Comparison of ENCODE assay signal across 33 mouse cellular contexts in the genomic region with DNA sequence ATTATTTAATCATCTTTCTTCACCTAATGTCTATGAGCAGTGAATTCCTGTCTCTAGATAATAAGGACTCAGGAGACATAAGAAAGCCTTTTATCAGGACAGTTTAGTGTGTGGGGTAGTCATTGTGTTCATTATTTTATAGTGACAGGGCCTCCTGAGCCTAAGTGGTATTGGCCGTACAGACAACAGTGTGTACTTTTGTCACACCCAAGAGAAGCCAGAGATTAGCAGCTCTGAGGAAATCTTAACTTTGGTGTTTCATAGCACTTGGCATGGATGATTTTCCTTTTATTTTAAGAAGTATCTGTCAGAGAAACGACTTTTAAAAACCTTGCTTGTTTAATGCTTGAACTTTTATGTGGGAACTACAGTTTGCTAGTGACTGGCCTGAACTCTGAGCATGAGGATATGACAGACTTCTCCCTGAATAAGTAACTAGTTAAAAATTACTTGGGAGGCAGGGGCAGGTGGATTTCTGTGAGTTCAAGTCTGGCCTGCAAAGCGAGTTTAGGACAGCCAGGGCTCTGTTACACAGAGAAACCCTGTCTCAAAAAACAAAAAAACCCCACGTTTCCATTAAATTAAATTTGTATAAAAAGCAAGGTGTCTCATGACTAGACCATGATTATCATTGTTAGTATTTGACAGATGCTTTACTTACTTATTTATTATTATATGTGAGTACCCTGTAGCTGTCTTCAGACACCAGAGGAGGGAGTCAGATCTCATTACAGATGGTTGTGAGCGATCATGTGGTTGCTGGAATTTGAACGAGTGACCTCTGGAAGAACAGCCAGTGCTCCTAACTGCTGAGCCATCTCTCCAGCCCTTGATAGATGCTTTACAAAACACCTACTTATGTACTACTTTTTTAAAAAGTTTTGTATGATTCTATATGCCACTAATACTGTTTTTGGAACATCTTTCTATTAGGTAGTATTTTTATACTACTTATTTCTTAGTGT. TPM values are rescaled to one million over a fixed set of nuclear protein-coding genes. Genes with fewer than 3 reads are reported as not detected.
DNase-seq lines count a peak whose midpoint lies in the region; ATAC-seq and TF ChIP-seq lines count a peak whose summit lies in the region.
"Had no signal": no experiment of that assay in that cellular context is flagged by ENCODE, and none has a peak within 500 bp of the region (broad histone marks: within the 10 kb centered on the region; RNA-seq: fewer than 3 reads in every experiment).

No protein-coding gene starts in this region.

- H3K4me1 ChIP-seq in kidney, embryonic 15.5 days: 0 out of 2 replicates have a peak, but pooled peaks cover 15% of the 10 kb centered on the region
- H3K4me1 ChIP-seq in embryonic fibroblast, embryonic 13.5 days (ENCODE audit: control insufficient read depth, insufficient read depth, low read length): peaks cover 9% of the 10 kb centered on the region
- H3K4me1 ChIP-seq: embryonic facial prominence, embryonic 12.5 days; neural tube, embryonic 12.5 days had no signal

- WGBS in kidney, embryonic 15.5 days: 63% methylated on average over 6 of the region's 6 CpGs

- H3K4me2 ChIP-seq in kidney, embryonic 15.5 days: no peak overlapping the region
- H3K4me2 ChIP-seq: embryonic facial prominence, embryonic 12.5 days; heart, embryonic 15.5 days; lung, embryonic 14.5 days; neural tube, embryonic 12.5 days had no signal

- TF ChIP-seq POLR2A in embryonic fibroblast, embryonic 13.5 days (IDR thresholded peaks at IDR 0.05; ENCODE audit: low read depth, low read length): no peak

- no peaks in the 10 kb centered on the region for H3K27me3 ChIP-seq in kidney, embryonic 15.5 days
- H3K27me3 ChIP-seq: embryonic facial prominence, embryonic 12.5 days; heart, embryonic 15.5 days; neural tube, embryonic 12.5 days had no signal

- no peak overlapping the region for H3K9ac ChIP-seq in kidney, embryonic 15.5 days
- H3K9ac ChIP-seq: embryonic facial prominence, embryonic 12.5 days; heart, embryonic 15.5 days; liver, embryonic 14.5 days; lung, embryonic 14.5 days; neural tube, embryonic 12.5 days had no signal

- peak; percentile 40 for DNase-seq in gastrocnemius, adult 18-20 months (ENCODE audit: low spot score)
- DNase-seq in gastrocnemius, postnatal 10 days: no peak
- peak; percentile 72 to 74 for DNase-seq in kidney, adult 8-10 months
- DNase-seq in kidney, postnatal 14 days: peak; percentile 60
- no peak for DNase-seq in urinary bladder, postnatal 14 days (ENCODE audit: low spot score)
- DNase-seq: adrenal gland, adult 8-10 months; cerebellum, adult 11 months; cerebellum, adult 9-10 months; cerebellum, postnatal 36 days; gastrocnemius, postnatal 14 days; heart, adult 11 months; lung, embryonic 14.5 days; right cerebral cortex, adult 18-20 months; thymus, postnatal 4 days had no signal

- ATAC-seq in kidney, embryonic 15.5 days (replicated peaks; ENCODE audit: low FRiP score): no peak
- ATAC-seq in CD4-positive, CD25-positive, alpha-beta regulatory T cell, adult 4 months: no peak
- ATAC-seq: forebrain, embryonic 16.5 days; hindbrain, embryonic 16.5 days; midbrain, embryonic 16.5 days had no signal

- H3K36me3 ChIP-seq in kidney, embryonic 15.5 days: no peaks in the 10 kb centered on the region
- H3K36me3 ChIP-seq: embryonic facial prominence, embryonic 12.5 days; heart, embryonic 15.5 days; neural tube, embryonic 12.5 days had no signal

- no peak overlapping the region for H3K4me3 ChIP-seq in kidney, embryonic 15.5 days (replicated peaks)
- no peak overlapping the region for H3K4me3 ChIP-seq in embryonic fibroblast, embryonic 13.5 days (ENCODE audit: insufficient read depth, low read length)
- H3K4me3 ChIP-seq: embryonic facial prominence, embryonic 12.5 days; heart, embryonic 10.5 days; heart, embryonic 15.5 days; midbrain, embryonic 10.5 days; myocyte; neural tube, embryonic 12.5 days had no signal

- no peak overlapping the region for H3K27ac ChIP-seq in kidney, embryonic 15.5 days
- H3K27ac ChIP-seq in embryonic fibroblast, embryonic 13.5 days (ENCODE audit: insufficient read depth, low read length): peak overlapping the region; percentile 51
- H3K27ac ChIP-seq: embryonic facial prominence, embryonic 12.5 days; heart, embryonic 10.5 days; heart, embryonic 15.5 days; liver, embryonic 14.5 days; midbrain, embryonic 10.5 days; neural tube, embryonic 12.5 days had no signal

- H3K9me3 ChIP-seq in kidney, embryonic 15.5 days (replicated peaks): no peaks in the 10 kb centered on the region
- H3K9me3 ChIP-seq: embryonic facial prominence, embryonic 12.5 days; heart, embryonic 10.5 days; heart, embryonic 15.5 days; midbrain, embryonic 10.5 days; neural tube, embryonic 12.5 days had no signal

- TF ChIP-seq CTCF in embryonic fibroblast, embryonic 13.5 days (IDR thresholded peaks at IDR 0.05; ENCODE audit: borderline replicate concordance, insufficient read depth, low read length): no peak

RNA-seq across cellular contexts. Expression of a gene that starts 18.0 kb away (rescaled TPM):
- total RNA-seq in gastrocnemius, adult 18-20 months (2021): 10 to 100 TPM; 25.5 to 32.9 TPM
- 10 to 100 TPM; 23.1 to 23.7 TPM for total RNA-seq in gastrocnemius, postnatal 10 days (2021)
- 66.7 and 68.6 TPM in 2 replicates for polyA plus RNA-seq in kidney, embryonic 15.5 days (2015; fragmentation: Nextera tagmentation; extraction: Ambion mirVana)
- 41.4 and 59.3 TPM in 2 replicates for polyA plus RNA-seq in embryonic fibroblast, embryonic 13.5 days (2011; ENCODE audit: insufficient read length, low read depth, missing spikeins)
- polyA plus RNA-seq in CD4-positive, CD25-positive, alpha-beta regulatory T cell, adult 4 months (2017; shearing (Covaris generic)): 10 to 100 TPM; 83.5 to 93.7 TPM

RNA-seq across cellular contexts. Expression of a gene that starts 19.2 kb away (rescaled TPM):
- total RNA-seq in gastrocnemius, adult 18-20 months (2021): not detected
- total RNA-seq in gastrocnemius, postnatal 10 days (2021): not detected
- 0.30 and 0.39 TPM in 2 replicates for polyA plus RNA-seq in kidney, embryonic 15.5 days (2015; fragmentation: Nextera tagmentation; extraction: Ambion mirVana)
- polyA plus RNA-seq in embryonic fibroblast, embryonic 13.5 days (2011; ENCODE audit: insufficient read length, low read depth, missing spikeins): not detected in 2 replicates
- 10 to 100 TPM; 92.7 to 95.9 TPM for polyA plus RNA-seq in CD4-positive, CD25-positive, alpha-beta regulatory T cell, adult 4 months (2017; shearing (Covaris generic))
- total RNA-seq: gastrocnemius, postnatal 14 days; layer of hippocampus, adult 8-10 months; layer of hippocampus, postnatal 25 days; left cerebral cortex, adult 8-10 months; left cerebral cortex, postnatal 36 days had no signal
- polyA plus RNA-seq: G1E; limb, embryonic 14.5 days; myocyte had no signal

Comparison
In these comparisons a context has a peak if more than half of its experiments do, and no peak if none do; other contexts are left out.
1. DNase-seq: peak in gastrocnemius, adult 18-20 months (single experiment), kidney, adult 8-10 months (2 of 2) and kidney, postnatal 14 days (single experiment); none in gastrocnemius, postnatal 10 days (single experiment) and urinary bladder, postnatal 14 days (single experiment).
2. RNA of a gene that starts 19.2 kb away (polyA plus RNA-seq): 92.7 to 95.9 TPM in CD4-positive, CD25-positive, alpha-beta regulatory T cell, adult 4 months; 0.30 to 0.39 TPM in kidney, embryonic 15.5 days and not detected in embryonic fibroblast, embryonic 13.5 days; every median in the first group is over 10 times any median in the second.